Mouse (Mus musculus) neural tube, embryonic 15.5 days (tissue): Measurements from ENCODE around the gene Dcaf15. TPM values are rescaled to one million over a fixed set of nuclear protein-coding genes. Genes with fewer than 3 reads are reported as not detected.

ENCODE experiments used
- ATAC-seq: fragments of 200-750 bp; cut with Nextera tagmentation; 2 replicates; pipeline ENCODE4 v1.8.0; 2017; ENCODE audit warnings: mild to moderate bottlenecking, moderate TSS enrichment, moderate library complexity; ENCODE audit not compliant: low FRiP score
- H3K27ac ChIP-seq: fragments of 300-500 bp; sonication (generic); replicated peaks from 2 replicates; pipeline ENCODE4 v1.5.1; 2015; ENCODE audit warnings: mild to moderate bottlenecking, inconsistent platforms
- H3K27me3 ChIP-seq: fragments of 300-500 bp; sonication (generic); replicated peaks from 2 replicates; pipeline ENCODE4 v1.6.1; 2015; ENCODE audit warnings: inconsistent platforms
- H3K36me3 ChIP-seq: fragments of 300-500 bp; sonication (generic); 2 replicates; pipeline ENCODE4 v1.6.1; 2015; ENCODE audit warnings: inconsistent platforms
- H3K4me1 ChIP-seq: fragments of 300-500 bp; sonication (generic); 2 replicates; pipeline ENCODE4 v1.6.1; 2015; ENCODE audit warnings: inconsistent platforms
- H3K4me2 ChIP-seq: fragments of 300-500 bp; sonication (generic); 2 replicates; pipeline ENCODE4 v1.6.1; 2015; ENCODE audit warnings: inconsistent platforms, mild to moderate bottlenecking, moderate library complexity
- H3K4me3 ChIP-seq: fragments of 300-500 bp; sonication (generic); replicated peaks from 2 replicates; pipeline ENCODE4 v1.5.1; 2015; ENCODE audit warnings: mild to moderate bottlenecking, inconsistent platforms
- H3K9ac ChIP-seq: fragments of 300-500 bp; sonication (generic); replicated peaks from 2 replicates; pipeline ENCODE4 v1.6.1; 2015; ENCODE audit warnings: mild to moderate bottlenecking, inconsistent platforms
- H3K9me3 ChIP-seq: fragments of 300-500 bp; sonication (generic); replicated peaks from 2 replicates; pipeline ENCODE4 v1.6.1; 2016; ENCODE audit warnings: inconsistent platforms
- WGBS: fragments of 180-500 bp; shearing (Covaris S2); methylation state at CpG from one replicate; pipeline ENCODE4 v1.1.7; 2015; ENCODE audit warnings: mixed read lengths; 5-methylcytosine and 5-hydroxymethylcytosine counted together
- microRNA counts: library from miRNA; unstranded; fragments of <30 nt; microRNA quantifications from one replicate; lab custom pipeline; 2016
- microRNA-seq: library from miRNA; unstranded; fragments of <30 nt; microRNA quantifications from one replicate; pipeline ENCODE4, GENCODE M21; 2017
- polyA plus RNA-seq: library from polyadenylated mRNA; unstranded; fragments of >200 nt; fragmentation: Nextera tagmentation; extraction: Ambion mirVana; gene quantifications from 2 replicates; pipeline ENCODE4 v1.2.1, GENCODE M21; 2015

Gene Dcaf15
- polyA plus RNA-seq, 1 experiment from 2014 or later: 21.6 TPM

DNA sequence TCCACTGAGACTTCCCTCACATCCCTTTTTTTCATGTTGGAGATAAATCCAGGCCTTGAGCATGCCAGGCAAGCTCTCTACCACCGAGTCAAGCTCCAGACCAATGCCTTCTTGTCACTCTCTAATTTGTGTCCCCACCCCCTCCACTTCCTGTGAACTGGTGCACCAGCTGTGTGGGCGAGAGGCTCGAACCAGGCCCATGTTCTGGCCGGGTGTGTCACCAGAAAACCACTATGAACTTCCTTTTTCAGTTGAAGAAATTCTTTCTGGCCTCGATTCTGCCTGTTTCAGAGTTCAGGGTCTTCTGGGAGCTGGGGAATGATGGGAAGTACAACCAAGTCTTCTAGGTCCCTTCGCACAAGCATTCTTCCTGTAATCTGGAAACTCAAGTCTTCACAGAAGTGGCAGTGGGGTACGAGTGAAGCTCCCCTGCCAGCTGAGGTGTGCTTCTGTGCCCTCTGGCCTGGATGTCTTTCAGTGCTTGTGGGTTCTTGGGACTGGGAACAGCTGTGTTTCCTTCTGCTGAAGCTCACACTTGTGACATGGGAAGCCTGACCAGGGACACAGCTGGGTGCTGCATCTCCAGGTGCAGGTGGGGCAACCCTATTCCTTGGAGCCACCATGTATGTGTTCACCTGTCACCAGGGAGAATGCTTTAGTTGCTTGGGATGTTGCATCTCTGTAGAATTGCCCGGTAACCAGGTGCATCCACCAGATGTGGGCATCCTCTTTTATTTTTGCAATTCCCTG lies 40.5 kb downstream of the Dcaf15 start:
- no peaks in the 10 kb centered on the region for H3K9me3 ChIP-seq
- H3K36me3 ChIP-seq: no peaks in the 10 kb centered on the region
- no peaks in the 10 kb centered on the region for H3K27me3 ChIP-seq
- ATAC-seq: no peak
- H3K4me2 ChIP-seq: no peak overlapping the region
- 73% methylated on average over 8 of the region's 8 CpGs for WGBS
- no peak overlapping the region for H3K4me3 ChIP-seq
- peaks cover 25% of the 10 kb centered on the region for H3K4me1 ChIP-seq
- no peak overlapping the region for H3K27ac ChIP-seq
- H3K9ac ChIP-seq: no peak overlapping the region

DNA sequence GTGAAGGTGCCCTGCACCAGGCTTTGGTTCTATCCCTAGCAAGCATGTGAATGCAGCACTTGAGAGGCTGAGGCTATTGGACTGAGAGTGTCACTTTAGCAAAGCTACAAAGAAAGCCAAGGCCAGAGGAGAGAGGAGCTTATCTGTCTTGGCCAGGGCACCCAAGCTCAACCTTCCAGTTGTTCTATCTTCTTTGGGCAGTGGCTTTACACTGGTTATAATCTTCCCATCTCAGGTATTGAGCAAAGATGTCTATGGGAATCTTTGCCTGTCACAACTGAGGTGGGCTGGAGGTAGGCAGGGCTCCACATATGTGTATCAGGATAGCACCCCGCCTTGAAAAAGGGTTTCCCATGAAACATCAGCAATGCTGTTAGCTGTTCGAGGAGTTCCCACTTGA lies 44.3 kb downstream of the Dcaf15 start:
- H3K9ac ChIP-seq: no peak overlapping the region

DNA sequence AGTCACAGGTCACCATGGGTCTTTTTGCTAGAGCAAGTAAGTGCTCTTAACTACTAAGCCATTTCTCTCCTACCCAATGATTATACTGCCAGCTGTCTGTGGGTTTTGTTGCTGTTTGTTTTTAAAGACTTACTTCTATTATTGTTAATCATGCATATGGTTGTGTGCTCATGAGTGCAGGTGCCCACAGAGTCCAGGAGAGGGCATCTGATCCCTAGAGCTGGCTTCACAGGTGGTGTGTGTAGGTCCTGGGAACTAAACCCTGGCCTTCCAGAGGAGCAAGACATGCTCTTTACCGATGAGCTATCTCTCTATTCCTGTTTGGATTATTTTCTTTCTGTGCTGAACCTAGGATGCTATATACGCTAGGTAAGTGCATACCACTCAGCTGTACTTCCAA lies 45.3 kb downstream of the Dcaf15 start:
- ATAC-seq: no peak
- 92% methylated on average over 2 of the region's 2 CpGs for WGBS
- Histone ChIP-seq H3K27ac (no peak overlapping the region), H3K27me3 (no peaks in the 10 kb centered on the region), H3K36me3 (no peaks in the 10 kb centered on the region), H3K4me2 (no peak overlapping the region), H3K4me3 (no peak overlapping the region), H3K9me3 (no peaks in the 10 kb centered on the region), H3K4me1 (no peaks in the 10 kb centered on the region), H3K9ac (no peak overlapping the region)

More for the DNA sequence above, 44.3 kb downstream of the Dcaf15 start:
- ATAC-seq: no peak
- Histone ChIP-seq H3K27ac (no peak overlapping the region), H3K4me2 (no peak overlapping the region), H3K4me3 (no peak overlapping the region), H3K27me3 (no peaks in the 10 kb centered on the region), H3K4me1 (no peaks in the 10 kb centered on the region), H3K9me3 (no peaks in the 10 kb centered on the region), H3K36me3 (no peaks in the 10 kb centered on the region)
- 92% methylated on average over 2 of the region's 2 CpGs for WGBS

DNA sequence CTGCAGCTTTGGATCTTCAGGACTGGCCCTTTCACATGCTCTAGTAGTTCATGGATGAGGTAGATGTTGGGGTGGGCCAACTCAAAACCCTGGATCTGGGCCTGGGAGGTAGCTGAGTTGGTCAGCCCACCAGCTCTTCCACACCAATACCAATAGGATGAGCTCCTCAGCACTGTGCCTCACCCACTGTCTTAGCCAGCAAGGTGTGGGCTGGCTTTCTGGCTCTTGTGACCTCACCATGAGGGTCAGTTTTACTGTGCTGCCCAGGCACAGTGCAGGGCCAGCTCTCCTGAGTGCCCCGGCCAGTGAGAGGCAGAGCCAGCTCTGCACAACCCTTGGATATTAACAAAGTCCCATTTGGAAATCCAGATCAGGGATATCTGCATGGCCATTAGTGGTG lies 46.7 kb downstream of the Dcaf15 start:
- no peaks in the 10 kb centered on the region for H3K9me3 ChIP-seq
- H3K4me2 ChIP-seq: no peak overlapping the region
- no peak overlapping the region for H3K4me3 ChIP-seq
- H3K9ac ChIP-seq: no peak overlapping the region
- no peak for ATAC-seq
- WGBS: 96% methylated on average over 1 of the region's 1 CpGs
- no peaks in the 10 kb centered on the region for H3K27me3 ChIP-seq
- H3K36me3 ChIP-seq: no peaks in the 10 kb centered on the region
- H3K4me1 ChIP-seq: no peaks in the 10 kb centered on the region
- no peak overlapping the region for H3K27ac ChIP-seq

DNA sequence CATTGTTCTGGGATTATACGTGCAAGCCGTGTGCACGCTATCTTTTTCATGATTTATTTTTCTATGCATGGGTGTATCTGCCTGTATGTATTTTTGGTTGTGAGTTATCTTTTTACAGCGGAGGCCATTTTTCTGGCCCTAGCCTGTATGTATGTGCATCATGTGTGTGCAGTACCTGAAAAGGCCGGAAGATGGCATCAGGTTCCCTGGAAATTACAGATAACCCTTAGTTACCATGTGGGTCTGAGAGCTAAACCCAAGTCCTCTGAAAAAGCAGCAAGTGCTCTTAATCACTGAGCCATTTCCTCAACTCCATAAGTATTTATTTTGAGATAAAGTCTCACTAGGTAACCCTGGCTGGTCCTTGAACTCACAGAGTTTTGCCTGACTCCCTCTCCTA lies 51.3 kb downstream of the Dcaf15 start:
- H3K9me3 ChIP-seq: no peaks in the 10 kb centered on the region
- H3K27ac ChIP-seq: no peak overlapping the region
- 92% methylated on average over 5 of the region's 5 CpGs for WGBS
- H3K4me2 ChIP-seq: no peak overlapping the region
- no peaks in the 10 kb centered on the region for H3K4me1 ChIP-seq
- no peaks in the 10 kb centered on the region for H3K36me3 ChIP-seq
- no peaks in the 10 kb centered on the region for H3K27me3 ChIP-seq
- no peak for ATAC-seq
- no peak overlapping the region for H3K9ac ChIP-seq
- no peak overlapping the region for H3K4me3 ChIP-seq

DNA sequence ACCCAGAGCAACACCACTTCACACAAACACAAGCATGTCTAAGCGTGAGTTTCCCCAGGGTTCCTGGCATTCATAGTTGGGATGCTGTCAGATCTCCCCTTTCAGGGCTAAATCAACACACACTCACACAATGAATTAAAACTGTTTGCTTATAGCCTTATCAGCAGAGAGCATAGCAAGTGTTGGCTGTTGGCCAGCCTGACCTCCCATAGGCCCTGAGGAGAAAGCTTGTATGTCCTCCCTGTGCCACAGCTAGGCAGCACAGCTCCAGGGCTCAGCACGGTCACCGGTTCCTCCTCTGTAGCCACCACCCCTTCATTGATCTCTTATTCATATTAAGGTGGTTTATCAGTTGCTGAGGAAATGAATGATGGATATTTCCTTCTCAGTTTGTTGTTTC lies 51.8 kb downstream of the Dcaf15 start:
- H3K4me2 ChIP-seq: no peak overlapping the region
- H3K27me3 ChIP-seq: no peaks in the 10 kb centered on the region
- no peak overlapping the region for H3K27ac ChIP-seq
- no peak for ATAC-seq
- H3K4me1 ChIP-seq: no peaks in the 10 kb centered on the region
- no peak overlapping the region for H3K4me3 ChIP-seq
- no peaks in the 10 kb centered on the region for H3K9me3 ChIP-seq
- no peak overlapping the region for H3K9ac ChIP-seq
- no peaks in the 10 kb centered on the region for H3K36me3 ChIP-seq
- 77% methylated on average over 3 of the region's 3 CpGs for WGBS

DNA sequence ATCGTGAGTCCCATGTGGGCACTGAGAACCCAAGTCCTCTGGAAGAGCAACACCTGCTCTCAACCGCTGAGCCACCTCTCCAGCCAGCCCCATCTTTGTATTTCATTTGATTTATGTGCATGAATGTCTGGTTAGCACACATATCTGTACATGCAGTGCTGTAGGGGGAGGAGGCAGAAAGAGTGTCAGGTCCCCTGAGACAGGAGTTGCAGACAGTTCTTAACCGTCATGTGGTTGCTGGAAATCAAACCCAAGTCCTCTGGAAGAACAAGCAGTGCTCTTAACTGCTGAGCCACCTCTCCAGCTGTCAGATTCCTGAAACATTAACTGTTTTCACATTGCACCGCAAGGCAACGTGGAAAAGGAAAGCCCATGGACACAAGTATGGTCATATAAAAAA lies 56.4 kb downstream of the Dcaf15 start:
- peaks cover 27% of the 10 kb centered on the region for H3K27me3 ChIP-seq
- peaks cover 8% of the 10 kb centered on the region; the same call in 1 of the 2 replicates for H3K4me1 ChIP-seq
- no peak overlapping the region for H3K4me2 ChIP-seq
- H3K27ac ChIP-seq: no peak overlapping the region
- H3K36me3 ChIP-seq: no peaks in the 10 kb centered on the region
- WGBS: 80% methylated on average over 5 of the region's 5 CpGs
- no peaks in the 10 kb centered on the region for H3K9me3 ChIP-seq
- no peak overlapping the region for H3K4me3 ChIP-seq
- no peak for ATAC-seq
- no peak overlapping the region for H3K9ac ChIP-seq

MicroRNAs within 50 kb of the gene (microRNA counts, 519-probe panel; counts per million panel counts)
- microRNA mmu-miR-709 (lab: Ali Mortazavi, UCI): 2,290 counts per million, percentile 51 among the panel's probes with 10 or more counts

Small RNAs within 50 kb of the gene (microRNA-seq; reads per million reads assigned to microRNA genes)
- gene Mir709: not detected

Other genes with a start within 250 kb of the Dcaf15 start
- 43.0 and 54.1 TPM in 2 replicates for gene Adgrl1, start 204.7 kb downstream of the Dcaf15 start, polyA plus RNA-seq
- 1.1 TPM in 2 replicates for gene Gm10644, start 149.6 kb downstream of the Dcaf15 start, polyA plus RNA-seq
- 8.0 and 24.4 TPM in 2 replicates for gene Asf1b, start 149.3 kb downstream of the Dcaf15 start, polyA plus RNA-seq
- 234 and 256 TPM in 2 replicates for gene Prkaca, start 131.8 kb downstream of the Dcaf15 start, polyA plus RNA-seq
- gene Samd1, start 107.1 kb downstream of the Dcaf15 start, polyA plus RNA-seq: 7.9 and 8.4 TPM in 2 replicates
- 0.82 and 1.2 TPM in 2 replicates for gene 1700067K01Rik, start 103.3 kb downstream of the Dcaf15 start, polyA plus RNA-seq
- gene 2210011C24Rik, start 92.6 kb downstream of the Dcaf15 start, polyA plus RNA-seq: 0.69 and 1.6 TPM in 2 replicates
- 14.1 and 17.0 TPM in 2 replicates for gene Palm3, start 83.3 kb downstream of the Dcaf15 start, polyA plus RNA-seq
- gene Il27ra, start 62.2 kb downstream of the Dcaf15 start, polyA plus RNA-seq: 0.37 and 1.7 TPM in 2 replicates
- gene Rln3, start 59.8 kb downstream of the Dcaf15 start, polyA plus RNA-seq: 1.0 and 1.4 TPM in 2 replicates
- 1.4 and 1.8 TPM in 2 replicates for gene Gm10643, start 39.6 kb downstream of the Dcaf15 start, polyA plus RNA-seq
- gene Rfx1, start 37.9 kb downstream of the Dcaf15 start, polyA plus RNA-seq: 8.7 and 9.5 TPM in 2 replicates
- 0.47 and 0.49 TPM in 2 replicates for gene Podnl1, start 21.2 kb upstream of the Dcaf15 start, polyA plus RNA-seq
- 41.3 and 43.7 TPM in 2 replicates for gene Cc2d1a, start 43.2 kb upstream of the Dcaf15 start, polyA plus RNA-seq
- gene 4930432K21Rik, start 43.3 kb upstream of the Dcaf15 start, polyA plus RNA-seq: 2.0 and 2.6 TPM in 2 replicates
- 7.4 and 11.9 TPM in 2 replicates for gene Nanos3, start 80.4 kb upstream of the Dcaf15 start, polyA plus RNA-seq
- gene Zswim4, start 132.3 kb upstream of the Dcaf15 start, polyA plus RNA-seq: 14.8 and 16.0 TPM in 2 replicates
- gene D8Ertd738e, start 145.0 kb upstream of the Dcaf15 start, polyA plus RNA-seq: 263 and 280 TPM in 2 replicates
- 51.5 and 58.8 TPM in 2 replicates for gene Mri1, start 152.6 kb upstream of the Dcaf15 start, polyA plus RNA-seq
- 22.1 and 23.0 TPM in 2 replicates for gene Ccdc130, start 165.6 kb upstream of the Dcaf15 start, polyA plus RNA-seq